Mouse (Mus musculus) hindbrain, embryonic 12.5 days (tissue): ENCODE results near the gene Steap1. TPM values are rescaled to one million over a fixed set of nuclear protein-coding genes. Genes with fewer than 3 reads are reported as not detected.

Source experiments
- ATAC-seq: fragments of 200-750 bp; cut with Nextera tagmentation; 2 replicates; pipeline ENCODE4 v1.8.0; 2017; ENCODE audit warnings: moderate TSS enrichment; ENCODE audit not compliant: low FRiP score
- H3K27ac ChIP-seq: fragments of 300-500 bp; sonication (generic); 2 replicates; pipeline ENCODE4 v1.5.1; 2016; ENCODE audit warnings: mild to moderate bottlenecking
- H3K27me3 ChIP-seq: fragments of 300-500 bp; sonication (generic); 2 replicates; pipeline ENCODE4 v1.6.1; 2016; ENCODE audit warnings: mild to moderate bottlenecking
- H3K36me3 ChIP-seq: fragments of 300-500 bp; sonication (generic); 2 replicates; pipeline ENCODE4 v1.6.1; 2016; ENCODE audit warnings: mild to moderate bottlenecking
- H3K4me1 ChIP-seq: fragments of 300-500 bp; sonication (generic); 2 replicates; pipeline ENCODE4 v1.6.1; 2016
- H3K4me2 ChIP-seq: fragments of 300-500 bp; sonication (generic); replicated peaks from 2 replicates; pipeline ENCODE4 v1.6.1; 2016; ENCODE audit warnings: mild to moderate bottlenecking
- H3K4me3 ChIP-seq: fragments of 300-500 bp; sonication (generic); 2 replicates; pipeline ENCODE4 v1.5.1; 2016; ENCODE audit warnings: mild to moderate bottlenecking
- H3K9ac ChIP-seq: fragments of 300-500 bp; sonication (generic); 2 replicates; pipeline ENCODE4 v1.6.1; 2016; ENCODE audit warnings: mild to moderate bottlenecking, moderate library complexity
- H3K9me3 ChIP-seq: fragments of 300-500 bp; sonication (generic); replicated peaks from 2 replicates; pipeline ENCODE4 v1.6.1; 2016; ENCODE audit warnings: mild to moderate bottlenecking
- WGBS: fragments of 180-500 bp; shearing (Covaris S2); methylation state at CpG from one replicate; pipeline ENCODE4 v1.1.7; 2016; 5-methylcytosine and 5-hydroxymethylcytosine counted together
- polyA plus RNA-seq: library from polyadenylated mRNA; unstranded; fragments of >200 nt; fragmentation: Nextera tagmentation; extraction: Ambion mirVana; gene quantifications from 2 replicates; pipeline ENCODE4 v1.2.1, GENCODE M21; 2016

The Steap1 gene
- 2.5 and 3.0 TPM in 2 replicates for polyA plus RNA-seq

DNA sequence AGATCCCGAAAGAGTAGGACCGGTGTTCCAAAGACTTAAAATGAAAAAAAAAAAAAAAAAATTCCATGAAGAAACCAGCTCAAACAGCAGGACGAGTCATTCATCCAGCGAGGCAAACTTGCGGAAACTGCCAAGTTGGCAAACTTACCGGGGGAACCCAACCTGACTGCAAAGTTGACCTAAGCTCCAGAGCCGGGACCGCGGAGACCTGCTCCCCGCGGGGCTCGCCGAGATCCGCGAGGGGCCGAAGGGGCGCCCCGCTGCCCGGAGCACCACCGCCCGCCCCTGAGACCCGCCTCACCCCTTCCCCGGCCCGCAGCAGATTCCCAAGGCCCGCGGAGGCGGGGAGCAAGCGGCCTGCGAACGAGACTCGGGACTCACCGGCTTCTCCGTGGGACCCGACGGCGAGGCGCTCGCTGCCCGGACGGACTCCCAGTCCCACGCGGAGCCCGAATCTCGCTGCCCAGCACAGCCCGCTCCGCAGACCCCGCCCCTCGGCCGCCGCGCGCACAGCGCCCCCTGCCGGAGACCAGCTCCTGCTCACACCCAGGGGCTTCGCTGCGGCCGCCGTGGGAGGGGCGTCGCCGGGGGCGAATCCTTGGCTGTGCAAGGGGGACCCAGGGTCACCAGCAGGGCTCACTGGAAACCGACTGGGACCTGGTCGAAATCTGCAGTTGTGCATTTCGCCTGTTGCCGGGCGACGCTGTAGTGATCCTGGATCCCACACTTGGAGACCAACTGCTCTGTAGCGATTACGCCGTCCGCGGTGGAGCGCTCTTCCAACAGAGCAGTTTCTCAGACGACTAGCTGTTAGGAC, at the start of gene Steap1:
Gene Steap1 (minus strand): TSS at position 461 of the 817 bp plus-strand sequence.
- H3K4me2 ChIP-seq: peak within 1 kb of the TSS; percentile 95
- peak within 1 kb of the TSS; percentile 59 for H3K9ac ChIP-seq
- ATAC-seq: peak; percentile 93
- H3K4me3 ChIP-seq: peak within 1 kb of the TSS; percentile 58
- no peaks in the 10 kb centered on the region for H3K36me3 ChIP-seq
- H3K9me3 ChIP-seq: no peaks in the 10 kb centered on the region
- peaks cover 8% of the 10 kb centered on the region for H3K4me1 ChIP-seq
- H3K27me3 ChIP-seq: peaks cover 17% of the 10 kb centered on the region
- under 1% methylated on average over 64 of the region's 75 CpGs for WGBS
- H3K27ac ChIP-seq: no peak within 1 kb of the TSS

DNA sequence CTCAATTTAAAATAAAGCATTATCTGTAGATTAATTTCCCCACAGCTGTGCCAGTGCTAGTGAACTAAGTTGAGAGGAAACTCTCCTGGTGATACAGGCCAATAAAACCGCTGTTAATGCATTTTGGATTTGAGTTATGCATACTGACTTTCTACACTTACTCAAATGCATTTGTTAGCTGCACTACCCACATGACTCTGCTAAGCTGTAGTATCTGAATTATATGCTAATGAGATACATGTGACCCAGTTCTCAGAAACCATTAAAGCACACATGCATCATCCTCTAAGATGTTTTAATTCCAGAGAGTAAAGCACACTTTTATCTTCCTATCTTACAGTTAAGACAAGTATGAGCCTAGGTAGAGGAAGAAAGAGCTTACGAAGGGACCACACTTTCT, 38.0 kb upstream of the Steap1 start:
- H3K36me3 ChIP-seq: no peaks in the 10 kb centered on the region
- H3K4me1 ChIP-seq: no peaks in the 10 kb centered on the region
- ATAC-seq: no peak
- H3K9ac ChIP-seq: no peak overlapping the region
- no peaks in the 10 kb centered on the region for H3K27me3 ChIP-seq
- WGBS: 91% methylated on average over 2 of the region's 2 CpGs
- no peak overlapping the region for H3K4me3 ChIP-seq
- H3K27ac ChIP-seq: no peak overlapping the region
- H3K4me2 ChIP-seq: no peak overlapping the region
- H3K9me3 ChIP-seq: no peaks in the 10 kb centered on the region

DNA sequence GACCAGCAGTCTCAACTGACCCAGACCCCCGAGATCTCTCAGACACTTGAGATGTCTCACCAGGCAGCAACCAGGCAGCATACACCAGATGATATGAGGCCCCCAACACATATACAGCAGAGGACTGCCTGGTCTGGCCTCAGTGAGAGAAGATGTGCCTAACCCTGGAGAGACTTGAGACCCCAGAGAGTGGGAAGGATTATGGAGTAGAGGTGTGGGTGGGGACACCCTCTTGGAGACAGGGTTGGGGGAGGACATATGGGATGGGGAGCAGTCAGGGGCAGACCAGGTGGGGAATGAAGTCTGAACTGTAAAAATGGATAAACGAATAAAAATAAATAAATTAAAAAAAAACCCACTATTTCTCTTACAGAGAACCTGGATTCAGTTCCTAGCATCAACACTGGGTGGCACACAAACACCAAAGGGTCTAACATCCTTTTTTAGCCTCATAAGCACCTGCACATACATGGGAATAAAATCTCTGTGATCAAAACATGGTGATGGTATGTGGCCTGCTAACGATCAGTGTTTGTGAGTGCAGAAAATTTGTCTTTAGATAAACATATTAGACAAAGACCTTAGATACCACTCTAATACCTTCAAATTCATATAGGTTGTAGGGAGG, 7.4 kb upstream of the Steap1 start:
- H3K4me2 ChIP-seq: no peak overlapping the region
- no peak overlapping the region for H3K9ac ChIP-seq
- no peak overlapping the region for H3K27ac ChIP-seq
- peak; percentile 48; the same call in 1 of the 2 replicates for ATAC-seq
- no peaks in the 10 kb centered on the region for H3K36me3 ChIP-seq
- WGBS: 74% methylated on average over 3 of the region's 3 CpGs
- H3K9me3 ChIP-seq: no peaks in the 10 kb centered on the region
- no peak overlapping the region for H3K4me3 ChIP-seq
- H3K27me3 ChIP-seq: 0 out of 2 replicates have a peak, but pooled peaks cover 2% of the 10 kb centered on the region
- no peaks in the 10 kb centered on the region for H3K4me1 ChIP-seq

DNA sequence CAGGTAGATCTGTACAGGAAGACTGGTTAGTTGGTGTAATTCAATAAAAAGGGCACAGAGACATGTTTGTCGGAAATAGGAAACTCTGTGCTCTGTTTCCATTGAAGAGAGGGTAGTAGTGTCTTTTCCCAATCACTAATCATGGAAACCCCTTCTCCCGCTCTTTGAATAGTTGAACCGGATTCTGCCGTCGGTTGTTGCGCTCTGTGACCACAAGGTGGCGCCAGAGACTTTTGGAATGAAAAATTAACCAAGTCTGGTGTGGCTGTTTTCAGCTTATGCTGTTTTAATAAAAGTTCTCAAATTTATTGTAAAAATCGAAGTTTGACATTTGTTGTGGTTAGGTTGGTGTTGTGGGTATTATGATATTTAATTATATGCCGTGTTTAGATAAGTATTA, 5.9 kb upstream of the Steap1 start:
- Histone ChIP-seq H3K4me1 (no peaks in the 10 kb centered on the region), H3K4me2 (no peak overlapping the region), H3K9ac (no peak overlapping the region), H3K27me3 (0 out of 2 replicates have a peak, but pooled peaks cover 2% of the 10 kb centered on the region), H3K9me3 (no peaks in the 10 kb centered on the region), H3K4me3 (no peak overlapping the region), H3K36me3 (no peaks in the 10 kb centered on the region), H3K27ac (no peak overlapping the region)
- WGBS: 2% methylated on average over 9 of the region's 9 CpGs
- no peak for ATAC-seq

- ATAC-seq: peak; percentile 78
- peak overlapping the region; percentile 59; the same call in 1 of the 2 replicates for H3K9ac ChIP-seq
- WGBS: under 1% methylated on average over 13 of the region's 13 CpGs
Measured at GRCm38 (mm10) chr5:5749772-5750222, 671 bp upstream of the Steap1 start.

GRCm38 (mm10) chr5:5734445-5734844, 14.7 kb downstream of the Steap1 start:
- no peaks in the 10 kb centered on the region for H3K36me3 ChIP-seq
- no peaks in the 10 kb centered on the region for H3K4me1 ChIP-seq
- H3K4me3 ChIP-seq: no peak overlapping the region
- 94% methylated on average over 9 of the region's 9 CpGs for WGBS
- ATAC-seq: no peak
- H3K27me3 ChIP-seq: no peaks in the 10 kb centered on the region
- H3K9ac ChIP-seq: no peak overlapping the region
- H3K9me3 ChIP-seq: no peaks in the 10 kb centered on the region
- no peak overlapping the region for H3K27ac ChIP-seq
- H3K4me2 ChIP-seq: no peak overlapping the region

More at GRCm38 (mm10) chr5:5749772-5750222, 671 bp upstream of the Steap1 start:
- Histone ChIP-seq H3K27me3 (peaks cover 17% of the 10 kb centered on the region), H3K4me3 (peak overlapping the region; percentile 58), H3K4me2 (peak overlapping the region; percentile 95), H3K9me3 (no peaks in the 10 kb centered on the region), H3K36me3 (no peaks in the 10 kb centered on the region), H3K27ac (no peak overlapping the region), H3K4me1 (peaks cover 8% of the 10 kb centered on the region)

GRCm38 (mm10) chr5:5732858-5733257, 16.3 kb downstream of the Steap1 start:
- Histone ChIP-seq H3K36me3 (no peaks in the 10 kb centered on the region), H3K4me2 (no peak overlapping the region), H3K9me3 (no peaks in the 10 kb centered on the region), H3K4me3 (no peak overlapping the region), H3K27me3 (no peaks in the 10 kb centered on the region), H3K9ac (no peak overlapping the region), H3K27ac (no peak overlapping the region), H3K4me1 (no peaks in the 10 kb centered on the region)
- no peak for ATAC-seq
- WGBS: 81% methylated on average over 2 of the region's 2 CpGs

- no peak for ATAC-seq
- no peaks in the 10 kb centered on the region for H3K9me3 ChIP-seq
- 96% methylated on average over 3 of the region's 3 CpGs for WGBS
- no peaks in the 10 kb centered on the region for H3K4me1 ChIP-seq
- no peaks in the 10 kb centered on the region for H3K27me3 ChIP-seq
- H3K27ac ChIP-seq: no peak overlapping the region
- H3K4me3 ChIP-seq: no peak overlapping the region
- no peak overlapping the region for H3K9ac ChIP-seq
- no peak overlapping the region for H3K4me2 ChIP-seq
- no peaks in the 10 kb centered on the region for H3K36me3 ChIP-seq
Measured at GRCm38 (mm10) chr5:5732208-5732607, 16.9 kb downstream of the Steap1 start.

DNA sequence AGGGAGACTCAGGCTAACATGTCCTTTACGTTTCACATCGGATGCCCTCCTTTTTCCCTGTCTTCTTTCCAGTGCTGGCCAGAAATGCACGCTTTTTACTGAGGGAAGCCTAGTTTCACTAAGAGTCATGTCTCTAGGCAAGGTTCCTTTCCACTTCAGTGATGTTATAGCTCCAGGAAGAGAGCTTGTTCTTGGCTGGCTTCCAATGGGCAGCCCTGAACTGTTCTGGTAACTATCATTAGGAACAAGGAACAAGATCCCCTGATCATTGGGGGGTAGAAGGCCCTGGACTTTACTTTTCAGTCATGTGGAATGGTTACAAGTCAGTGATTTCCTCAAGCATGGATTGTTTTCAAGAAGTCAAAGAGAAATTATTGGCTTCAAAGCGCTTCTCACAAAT, 19.2 kb downstream of the Steap1 start:
- H3K27me3 ChIP-seq: no peaks in the 10 kb centered on the region
- 92% methylated on average over 4 of the region's 4 CpGs for WGBS
- no peaks in the 10 kb centered on the region for H3K36me3 ChIP-seq
- no peak overlapping the region for H3K4me2 ChIP-seq
- H3K9me3 ChIP-seq: no peaks in the 10 kb centered on the region
- no peak overlapping the region for H3K9ac ChIP-seq
- no peaks in the 10 kb centered on the region for H3K4me1 ChIP-seq
- H3K4me3 ChIP-seq: no peak overlapping the region
- no peak overlapping the region for H3K27ac ChIP-seq
- no peak for ATAC-seq

GRCm38 (mm10) chr5:5722217-5722616, 26.9 kb downstream of the Steap1 start:
- no peaks in the 10 kb centered on the region for H3K9me3 ChIP-seq
- WGBS: 92% methylated on average over 7 of the region's 7 CpGs
- no peaks in the 10 kb centered on the region for H3K4me1 ChIP-seq
- no peak overlapping the region for H3K4me2 ChIP-seq
- no peak overlapping the region for H3K9ac ChIP-seq
- no peaks in the 10 kb centered on the region for H3K36me3 ChIP-seq
- H3K27ac ChIP-seq: no peak overlapping the region
- no peaks in the 10 kb centered on the region for H3K27me3 ChIP-seq
- H3K4me3 ChIP-seq: no peak overlapping the region
- ATAC-seq: no peak

- H3K4me3 ChIP-seq: no peak overlapping the region
- 91% methylated on average over 4 of the region's 4 CpGs for WGBS
- H3K4me1 ChIP-seq: no peaks in the 10 kb centered on the region
- no peak overlapping the region for H3K27ac ChIP-seq
- no peak for ATAC-seq
- no peaks in the 10 kb centered on the region for H3K9me3 ChIP-seq
- H3K27me3 ChIP-seq: no peaks in the 10 kb centered on the region
- H3K4me2 ChIP-seq: no peak overlapping the region
- no peak overlapping the region for H3K9ac ChIP-seq
- no peaks in the 10 kb centered on the region for H3K36me3 ChIP-seq
Measured at GRCm38 (mm10) chr5:5711032-5711431, 38.1 kb downstream of the Steap1 start.

- no peak overlapping the region for H3K27ac ChIP-seq
- no peaks in the 10 kb centered on the region for H3K4me1 ChIP-seq
- WGBS: 68% methylated on average over 13 of the region's 13 CpGs
- no peak overlapping the region for H3K4me2 ChIP-seq
- no peaks in the 10 kb centered on the region for H3K36me3 ChIP-seq
- ATAC-seq: no peak
- no peak overlapping the region for H3K9ac ChIP-seq
- no peaks in the 10 kb centered on the region for H3K9me3 ChIP-seq
- H3K27me3 ChIP-seq: no peaks in the 10 kb centered on the region
- H3K4me3 ChIP-seq: no peak overlapping the region
Measured at GRCm38 (mm10) chr5:5707341-5708278, 41.5 kb downstream of the Steap1 start.
